Mouse (Mus musculus): Measurements from ENCODE around the gene Mad2l2.
"Not testable (repeated sequence)": the region's sequence is repeated elsewhere in the genome, so short reads cannot be mapped to it uniquely, and the experiment has no call there.

Gene Mad2l2

GRCm38 (mm10) chr4:148176603-148177002, 46.4 kb downstream of the Mad2l2 start:
- not testable (repeated sequence) for DNase-seq

DNA sequence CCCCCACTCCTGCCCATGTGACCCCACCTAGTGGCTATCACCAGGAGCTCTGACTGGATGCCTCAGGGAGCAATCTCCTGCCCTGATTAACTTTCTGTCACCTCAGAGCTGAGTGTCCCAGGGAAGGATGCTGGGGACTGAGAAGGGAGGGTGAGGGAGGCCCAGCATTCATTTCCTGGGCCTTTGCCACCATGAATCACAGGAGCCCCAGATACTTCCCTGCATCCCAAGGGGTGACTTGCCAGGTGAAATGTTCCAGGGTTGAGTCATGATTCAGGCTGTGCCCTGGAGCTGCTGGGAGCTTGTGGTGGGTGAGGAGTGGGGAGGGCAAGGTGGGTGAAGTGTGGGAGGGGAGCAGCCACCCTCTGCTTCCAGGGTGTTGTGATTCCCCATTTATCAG, 47.5 kb downstream of the Mad2l2 start:
- no peak for DNase-seq

GRCm38 (mm10) chr4:148181483-148181882, 51.3 kb downstream of the Mad2l2 start:
- DNase-seq = no peak

DNA sequence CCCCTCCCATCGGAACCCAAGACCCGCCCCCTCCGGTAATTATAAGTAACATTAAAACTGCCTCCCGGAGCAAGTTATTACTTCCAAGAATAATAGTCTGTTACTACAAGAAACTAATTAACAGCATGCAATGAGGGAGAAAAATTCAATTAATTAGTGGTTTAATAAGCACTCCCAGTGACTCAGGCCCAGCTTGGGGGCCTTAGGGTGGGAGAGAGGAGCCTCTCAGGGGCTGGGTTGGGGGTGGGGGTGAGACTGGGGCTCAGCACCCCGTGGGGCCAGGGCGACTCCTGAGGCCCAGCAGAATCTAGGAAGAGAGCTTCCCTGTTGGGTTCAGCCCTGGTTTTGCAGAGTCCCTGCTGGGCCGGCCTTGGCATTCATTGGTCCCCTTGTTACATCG, 52.2 kb downstream of the Mad2l2 start:
- no peak for DNase-seq

DNA sequence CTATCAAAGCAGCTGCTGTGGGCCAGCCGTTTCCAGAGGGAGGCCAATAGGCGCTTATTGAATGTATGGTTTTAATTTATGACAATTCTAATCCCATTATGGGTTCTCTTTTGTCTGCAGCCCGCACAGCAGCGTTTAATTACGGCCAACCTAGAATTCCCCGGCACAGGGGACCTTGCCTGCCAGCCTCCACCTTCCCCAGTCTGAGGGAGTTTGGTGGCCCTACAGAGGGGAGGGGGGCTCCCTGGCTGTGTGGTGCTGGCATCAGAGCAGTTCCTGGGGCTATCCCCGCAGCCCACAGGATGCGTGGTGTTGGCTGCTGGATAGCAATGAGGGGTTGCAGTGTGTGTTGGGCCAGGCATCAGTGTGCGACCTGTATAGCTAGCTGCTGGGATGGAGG, 54.4 kb downstream of the Mad2l2 start:
- DNase-seq = no peak

DNA sequence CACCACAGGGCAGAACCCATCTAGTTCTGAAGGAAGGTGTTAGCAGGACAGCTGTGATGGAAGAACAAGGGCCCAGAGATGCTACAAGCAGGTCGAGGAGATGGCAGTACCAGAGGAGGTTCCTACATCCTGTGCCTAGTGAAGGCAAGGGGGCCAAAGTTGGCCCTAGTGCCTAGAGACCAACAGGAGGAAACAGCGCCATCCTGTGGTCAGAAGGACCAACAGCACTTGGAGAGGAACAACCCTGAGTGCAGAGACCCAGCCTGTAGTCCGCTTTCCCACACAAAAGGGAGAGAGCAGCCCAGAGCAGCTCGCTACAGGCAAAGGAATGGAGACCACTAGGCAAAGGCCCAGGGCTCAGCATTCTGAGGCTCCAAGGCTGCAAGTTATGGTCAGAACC, 55.6 kb downstream of the Mad2l2 start:
- no peak for DNase-seq

DNA sequence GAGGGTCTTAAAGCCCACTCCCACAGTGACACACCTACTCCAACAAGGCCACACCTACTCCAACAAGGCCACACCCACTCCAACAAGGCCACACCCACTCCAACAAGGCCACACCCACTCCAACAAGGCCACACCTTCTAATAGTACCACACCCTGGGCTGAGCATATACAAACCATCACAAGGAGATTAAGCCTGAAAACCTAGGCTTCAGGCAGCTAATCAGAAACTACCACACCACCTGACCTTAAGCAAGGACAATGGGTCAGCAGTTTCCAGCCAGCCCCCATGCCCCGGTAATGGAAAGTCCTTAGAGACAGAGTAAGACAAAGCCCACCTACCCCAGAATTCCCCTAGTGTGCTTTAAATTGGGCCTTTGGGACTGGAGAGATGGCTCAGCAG, 58.6 kb downstream of the Mad2l2 start:
- not testable (repeated sequence) for DNase-seq

GRCm38 (mm10) chr4:148192707-148193245, 62.6 kb downstream of the Mad2l2 start:
- DNase-seq = no peak

- DNase-seq = no peak
These were observed 64.2 kb downstream of the Mad2l2 start for GRCm38 (mm10) chr4:148194400-148194799.

Data from kidney, adult 9 months (tissue).